ENCODE assay signal across 13 mouse cellular contexts in genomic region chr7:81673359-81674013, GRCm38 (mm10). TPM values are rescaled to one million over a fixed set of nuclear protein-coding genes. Genes with fewer than 3 reads are reported as not detected.
DNase-seq lines count a peak whose midpoint lies in the region; ATAC-seq and TF ChIP-seq lines count a peak whose summit lies in the region.
"Had no signal": no experiment of that assay in that cellular context is flagged by ENCODE, and none has a peak within 500 bp of the region (broad histone marks: within the 10 kb centered on the region; RNA-seq: fewer than 3 reads in every experiment).

No protein-coding gene starts in this region.

- H3K9ac ChIP-seq in kidney, embryonic 15.5 days = no peak overlapping the region
- H3K9ac ChIP-seq in heart, embryonic 13.5 days = peak overlapping the region; percentile 59
- no peak overlapping the region for H3K9ac ChIP-seq in hindbrain, postnatal 0 days (replicated peaks; ENCODE audit: low read length)
- H3K9ac ChIP-seq: embryonic facial prominence, embryonic 15.5 days; liver, embryonic 15.5 days had no signal

- no peaks in the 10 kb centered on the region for H3K9me3 ChIP-seq in kidney, embryonic 15.5 days (replicated peaks)
- H3K9me3 ChIP-seq in heart, embryonic 13.5 days = no peaks in the 10 kb centered on the region
- H3K9me3 ChIP-seq in hindbrain, postnatal 0 days (ENCODE audit: low read length) = no peaks in the 10 kb centered on the region
- H3K9me3 ChIP-seq: embryonic facial prominence, embryonic 15.5 days; liver, embryonic 15.5 days had no signal

- H3K4me3 ChIP-seq in kidney, embryonic 15.5 days (replicated peaks) = no peak overlapping the region
- peak overlapping the region; percentile 16; the same call in 1 of the 2 replicates for H3K4me3 ChIP-seq in heart, embryonic 13.5 days
- no peak overlapping the region for H3K4me3 ChIP-seq in hindbrain, postnatal 0 days (ENCODE audit: low read length)
- H3K4me3 ChIP-seq: embryonic facial prominence, embryonic 15.5 days; liver, embryonic 15.5 days had no signal

- no peak for TF ChIP-seq POLR2A in brain, embryonic 14.5 days (IDR thresholded peaks at IDR 0.05; ENCODE audit: borderline replicate concordance, extremely low read depth, insufficient read depth, insufficient read length, poor library complexity, severe bottlenecking)

- DNase-seq in kidney, adult 8-10 months = peak; percentile 4 to 8
- peak; percentile 78 for DNase-seq in brain, embryonic 14.5 days (ENCODE audit: low read depth)
- DNase-seq in hindbrain, postnatal 0 days (ENCODE audit: low spot score) = peak; percentile 57
- no peak for DNase-seq in right cerebral cortex, postnatal 14 days
- no peak for DNase-seq in urinary bladder, postnatal 4 days (ENCODE audit: low spot score in 2 of 2)
- no peak for DNase-seq in thymus, postnatal 14 days
- DNase-seq: gastrocnemius, postnatal 10 days had no signal

- TF ChIP-seq CTCF in brain, embryonic 14.5 days (IDR thresholded peaks at IDR 0.05; ENCODE audit: borderline replicate concordance, extremely low read depth, insufficient read depth, insufficient read length) = no peak
- no peak for TF ChIP-seq CTCF in hindbrain, postnatal 0 days (IDR thresholded peaks at IDR 0.05; ENCODE audit: low read depth)

- no peaks in the 10 kb centered on the region for H3K36me3 ChIP-seq in kidney, embryonic 15.5 days
- peaks cover 7% of the 10 kb centered on the region; the same call in 1 of the 2 replicates for H3K36me3 ChIP-seq in heart, embryonic 13.5 days
- H3K36me3 ChIP-seq in hindbrain, postnatal 0 days (ENCODE audit: insufficient read depth, low read length) = no peaks in the 10 kb centered on the region
- H3K36me3 ChIP-seq: embryonic facial prominence, embryonic 15.5 days; liver, embryonic 15.5 days had no signal

- H3K4me1 ChIP-seq in kidney, embryonic 15.5 days = peaks cover 10% of the 10 kb centered on the region
- peaks cover 46% of the 10 kb centered on the region for H3K4me1 ChIP-seq in heart, embryonic 13.5 days
- H3K4me1 ChIP-seq in hindbrain, postnatal 0 days (ENCODE audit: insufficient read depth, low read length) = peaks cover 11% of the 10 kb centered on the region; the same call in 1 of the 2 replicates
- H3K4me1 ChIP-seq: liver, embryonic 15.5 days had no signal

- no peak for ATAC-seq in kidney, embryonic 15.5 days (replicated peaks; ENCODE audit: low FRiP score)
- ATAC-seq in heart, embryonic 13.5 days (ENCODE audit: extremely low read depth, insufficient number of reproducible peaks, low FRiP score, low TSS enrichment) = no peak; the same call in 1 of the 2 replicates
- peak; percentile 88 for ATAC-seq in hindbrain, postnatal 0 days
- ATAC-seq: intestine, postnatal 0 days; Patski had no signal

- H3K27me3 ChIP-seq in kidney, embryonic 15.5 days = no peaks in the 10 kb centered on the region
- H3K27me3 ChIP-seq in heart, embryonic 13.5 days (replicated peaks) = no peaks in the 10 kb centered on the region
- no peaks in the 10 kb centered on the region for H3K27me3 ChIP-seq in hindbrain, postnatal 0 days (ENCODE audit: insufficient read depth, low read length)
- H3K27me3 ChIP-seq: embryonic facial prominence, embryonic 15.5 days; liver, embryonic 15.5 days had no signal

- H3K4me2 ChIP-seq in kidney, embryonic 15.5 days = no peak overlapping the region
- peak overlapping the region; percentile 53 for H3K4me2 ChIP-seq in heart, embryonic 13.5 days
- H3K4me2 ChIP-seq in hindbrain, postnatal 0 days (ENCODE audit: low read depth, low read length) = peak overlapping the region; percentile 19; the same call in 1 of the 2 replicates
- H3K4me2 ChIP-seq: embryonic facial prominence, embryonic 15.5 days; liver, embryonic 15.5 days had no signal

- no peak overlapping the region for H3K27ac ChIP-seq in kidney, embryonic 15.5 days
- H3K27ac ChIP-seq in heart, embryonic 13.5 days (replicated peaks) = peak overlapping the region; percentile 84
- H3K27ac ChIP-seq in hindbrain, postnatal 0 days = peak overlapping the region; percentile 52; the same call in 1 of the 2 replicates
- H3K27ac ChIP-seq: embryonic facial prominence, embryonic 15.5 days; liver, embryonic 15.5 days had no signal

- WGBS in kidney, embryonic 15.5 days = 49% methylated on average over 15 of the region's 15 CpGs
- 33% methylated on average over 15 of the region's 15 CpGs for WGBS in heart, embryonic 13.5 days
- 32% methylated on average over 15 of the region's 15 CpGs for WGBS in hindbrain, postnatal 0 days

RNA-seq across cellular contexts. Expression of gene Homer2, which starts 33.8 kb away (rescaled TPM):
- 13.3 and 14.8 TPM in 2 replicates for polyA plus RNA-seq in kidney, embryonic 15.5 days (2015; fragmentation: Nextera tagmentation; extraction: Ambion mirVana)
- polyA plus RNA-seq in brain, embryonic 14.5 days (2012; rRNA removed) = 12.9 and 17.1 TPM in 2 replicates
- 73.4 and 82.1 TPM in 2 replicates for polyA plus RNA-seq in heart, embryonic 13.5 days (2015; fragmentation: Nextera tagmentation; extraction: Ambion mirVana)
- 30.3 and 37.6 TPM in 2 replicates for total RNA-seq in hindbrain, postnatal 0 days (2014; rRNA removed)
- polyA plus RNA-seq in hindbrain, postnatal 0 days (2015; fragmentation: Nextera tagmentation; extraction: Ambion mirVana) = 44.4 and 46.0 TPM in 2 replicates

Comparison
In these comparisons a context has a peak if more than half of its experiments do, and no peak if none do; other contexts are left out.
1. DNase-seq: peak in kidney, adult 8-10 months (2 of 2), brain, embryonic 14.5 days (single experiment) and hindbrain, postnatal 0 days (single experiment); none in right cerebral cortex, postnatal 14 days (single experiment), urinary bladder, postnatal 4 days (0 of 2) and thymus, postnatal 14 days (single experiment).